Mouse (Mus musculus) thymus, adult 2 months (tissue): Measurements from ENCODE around the gene Kctd8.

Experiments
- CTCF ChIP-seq: fragments of 200-500 bp; IDR thresholded peaks from 2 replicates; pipeline ENCODE4 v1.5.1; 2012; ENCODE audit warnings: mild to moderate bottlenecking, control low read depth, low read length, moderate library complexity, borderline replicate concordance; ENCODE audit not compliant: control insufficient read depth, poor library complexity, insufficient read depth; ENCODE audit errors: extremely low read depth
- POLR2A ChIP-seq: fragments of 200-500 bp; IDR thresholded peaks from 2 replicates; pipeline ENCODE4 v1.6.1; 2012; ENCODE audit warnings: mild to moderate bottlenecking, low read length, control low read depth, moderate library complexity; ENCODE audit not compliant: control insufficient read depth, poor library complexity, insufficient read depth; ENCODE audit errors: extremely low read depth

- no peak for TF ChIP-seq CTCF
- TF ChIP-seq POLR2A, result no peak
Measured at GRCm38 (mm10) chr5:69207713-69208112, 133.8 kb downstream of the Kctd8 start.
